19 mouse cellular contexts compared by ENCODE assay signal in genomic region chr11:67604481-67604880, GRCm38 (mm10).
A peak's percentile ranks its signal among the peaks of the same experiment; 100 is the strongest.
DNase-seq lines count a peak whose midpoint lies in the region; ATAC-seq lines count a peak whose summit lies in the region.
"Had no signal": no experiment of that assay in that cellular context is flagged by ENCODE, and none has a peak within 500 bp of the region (broad histone marks: within the 10 kb centered on the region; RNA-seq: fewer than 3 reads in every experiment).

No protein-coding gene starts in this region.

- no peak for DNase-seq in frontal cortex, adult 2 months (ENCODE audit: extremely low spot score in 1 of 2, low spot score in 1 of 2)
- DNase-seq in lung, postnatal 25 days (ENCODE audit: low spot score) = peak; percentile 2
- no peak for DNase-seq in lung, postnatal 14 days
- DNase-seq in layer of hippocampus, adult 9-11 months = peak; percentile 78
- peak; percentile 58 to 65 for DNase-seq in spleen, postnatal 36 days (ENCODE audit: low spot score in 2 of 2)
- DNase-seq: cerebellum, adult 2 months; heart, postnatal 4 days; kidney, postnatal 14 days; thymus, adult 18-20 months had no signal

- no peak overlapping the region for H3K9ac ChIP-seq in forebrain, embryonic 12.5 days
- H3K9ac ChIP-seq: midbrain, embryonic 12.5 days; neural tube, embryonic 13.5 days had no signal

- 84% methylated on average over 2 of the region's 2 CpGs for WGBS in forebrain, embryonic 12.5 days

- peak; percentile 48 for ATAC-seq in frontal cortex, adult (ENCODE audit: low TSS enrichment)
- ATAC-seq in erythroid progenitor cell, adult 5-6 weeks (replicated peaks; ENCODE audit: low FRiP score, poor library complexity, severe bottlenecking) = no peak
- ATAC-seq in forebrain, embryonic 12.5 days (ENCODE audit: low FRiP score) = no peak
- ATAC-seq: activated CD4-positive, CD25-positive, alpha-beta regulatory T cell, adult 4 months; intestine, embryonic 16.5 days had no signal

- no peaks in the 10 kb centered on the region for H3K9me3 ChIP-seq in forebrain, embryonic 12.5 days
- H3K9me3 ChIP-seq: heart, embryonic 10.5 days; midbrain, embryonic 12.5 days; neural tube, embryonic 13.5 days had no signal

- H3K4me2 ChIP-seq in forebrain, embryonic 12.5 days = no peak overlapping the region
- H3K4me2 ChIP-seq: midbrain, embryonic 12.5 days; neural tube, embryonic 13.5 days had no signal

- no peaks in the 10 kb centered on the region for H3K36me3 ChIP-seq in forebrain, embryonic 12.5 days (replicated peaks)
- H3K36me3 ChIP-seq: G1E; heart, embryonic 10.5 days; midbrain, embryonic 12.5 days; neural tube, embryonic 13.5 days had no signal

- H3K27me3 ChIP-seq in forebrain, embryonic 12.5 days = peaks cover 52% of the 10 kb centered on the region
- H3K27me3 ChIP-seq: midbrain, embryonic 12.5 days; neural tube, embryonic 13.5 days had no signal

- no peak overlapping the region for H3K4me3 ChIP-seq in forebrain, embryonic 12.5 days (replicated peaks)
- H3K4me3 ChIP-seq: erythroblast, embryonic 14.5 days; heart, embryonic 10.5 days; midbrain, embryonic 12.5 days; neural tube, embryonic 13.5 days had no signal

- H3K27ac ChIP-seq in forebrain, embryonic 12.5 days = no peak overlapping the region
- H3K27ac ChIP-seq: heart, embryonic 10.5 days; midbrain, embryonic 12.5 days; neural tube, embryonic 13.5 days had no signal

- peaks cover 10% of the 10 kb centered on the region for H3K4me1 ChIP-seq in forebrain, embryonic 12.5 days
- H3K4me1 ChIP-seq: heart, embryonic 10.5 days had no signal

Comparison
In these comparisons a context has a peak if more than half of its experiments do, and no peak if none do; other contexts are left out.
1. DNase-seq: peak in lung, postnatal 25 days (single experiment), layer of hippocampus, adult 9-11 months (single experiment) and spleen, postnatal 36 days (2 of 2); none in frontal cortex, adult 2 months (0 of 2) and lung, postnatal 14 days (single experiment).